ENCODE assay signal across 15 mouse cellular contexts in genomic region chr3:158558631-158559030, GRCm38 (mm10). TPM values are rescaled to one million over a fixed set of nuclear protein-coding genes. Genes with fewer than 3 reads are reported as not detected.
A peak's percentile ranks its signal among the peaks of the same experiment; 100 is the strongest.
DNase-seq lines count a peak whose midpoint lies in the region; ATAC-seq and TF ChIP-seq lines count a peak whose summit lies in the region.
"Had no signal": no experiment of that assay in that cellular context is flagged by ENCODE, and none has a peak within 500 bp of the region (broad histone marks: within the 10 kb centered on the region; RNA-seq: fewer than 3 reads in every experiment).

No protein-coding gene starts in this region.

- no peak for TF ChIP-seq CTCF in intestine, postnatal 0 days (IDR thresholded peaks at IDR 0.05; ENCODE audit: low read depth)
- no peak for TF ChIP-seq CTCF in midbrain, postnatal 0 days (IDR thresholded peaks at IDR 0.05)

- H3K27ac ChIP-seq in intestine, embryonic 14.5 days (ENCODE audit: low read depth), result no peak overlapping the region
- H3K27ac ChIP-seq in intestine, postnatal 0 days (ENCODE audit: low read depth, low read length), result no peak overlapping the region
- H3K27ac ChIP-seq in hindbrain, embryonic 14.5 days, result no peak overlapping the region
- H3K27ac ChIP-seq in midbrain, postnatal 0 days (ENCODE audit: low read depth, low read length), result no peak overlapping the region
- H3K27ac ChIP-seq: heart, adult 2 months; kidney, postnatal 0 days; liver, embryonic 13.5 days; macrophage; stomach, postnatal 0 days had no signal

- H3K4me3 ChIP-seq in intestine, embryonic 14.5 days (ENCODE audit: low read depth, low read length), result 0 out of 2 replicates have a peak overlapping the region, but pooled peaks have one; percentile 70
- H3K4me3 ChIP-seq in intestine, postnatal 0 days (ENCODE audit: low read depth, low read length), result no peak overlapping the region
- peak overlapping the region; percentile 68 for H3K4me3 ChIP-seq in hindbrain, embryonic 14.5 days (replicated peaks; ENCODE audit: low read length)
- H3K4me3 ChIP-seq in midbrain, postnatal 0 days (ENCODE audit: low read depth, low read length), result peak overlapping the region; percentile 86
- H3K4me3 ChIP-seq: heart, adult 2 months; liver, embryonic 13.5 days had no signal

- no peak for DNase-seq in intestine, embryonic 14.5 days (ENCODE audit: low spot score)
- peak; percentile 20 for DNase-seq in brain, embryonic 18.5 days (ENCODE audit: low read depth, low spot score)
- no peak for DNase-seq in hindbrain, embryonic 14.5 days (ENCODE audit: low spot score)
- no peak for DNase-seq in midbrain, postnatal 0 days (ENCODE audit: low spot score)
- DNase-seq in cerebellum, postnatal 4 days (ENCODE audit: low spot score in 2 of 2), result no peak
- no peak for DNase-seq in kidney, adult 18-20 months
- DNase-seq: heart, adult 2 months; heart, postnatal 36 days; liver, embryonic 13.5 days had no signal

- H3K4me2 ChIP-seq in intestine, embryonic 14.5 days (ENCODE audit: low read length), result peak overlapping the region; percentile 98; the same call in 1 of the 2 replicates
- no peak overlapping the region for H3K4me2 ChIP-seq in intestine, postnatal 0 days (replicated peaks; ENCODE audit: low read depth)
- peak overlapping the region; percentile 74 for H3K4me2 ChIP-seq in hindbrain, embryonic 14.5 days (replicated peaks)
- H3K4me2 ChIP-seq in midbrain, postnatal 0 days (ENCODE audit: low read depth, low read length, poor library complexity, severe bottlenecking), result peak overlapping the region; percentile 67
- H3K4me2 ChIP-seq: liver, embryonic 13.5 days had no signal

- H3K9ac ChIP-seq in intestine, embryonic 14.5 days (ENCODE audit: low read length), result no peak overlapping the region
- H3K9ac ChIP-seq in intestine, postnatal 0 days (ENCODE audit: low read depth, low read length), result no peak overlapping the region
- peak overlapping the region; percentile 77; the same call in 1 of the 2 replicates for H3K9ac ChIP-seq in hindbrain, embryonic 14.5 days
- H3K9ac ChIP-seq in midbrain, postnatal 0 days (replicated peaks; ENCODE audit: low read length, poor library complexity, severe bottlenecking), result no peak overlapping the region
- H3K9ac ChIP-seq: liver, embryonic 13.5 days had no signal

- H3K36me3 ChIP-seq in intestine, embryonic 14.5 days (ENCODE audit: control insufficient read depth, insufficient read depth, low read length), result no peaks in the 10 kb centered on the region
- H3K36me3 ChIP-seq in intestine, postnatal 0 days (ENCODE audit: control insufficient read depth, insufficient read depth), result no peaks in the 10 kb centered on the region
- no peaks in the 10 kb centered on the region for H3K36me3 ChIP-seq in hindbrain, embryonic 14.5 days (replicated peaks; ENCODE audit: control insufficient read depth, insufficient read depth)
- no peaks in the 10 kb centered on the region for H3K36me3 ChIP-seq in midbrain, postnatal 0 days (ENCODE audit: insufficient read depth, low read length)
- H3K36me3 ChIP-seq: liver, embryonic 13.5 days had no signal

- H3K9me3 ChIP-seq in intestine, embryonic 14.5 days (ENCODE audit: control insufficient read depth, low read length), result no peaks in the 10 kb centered on the region
- H3K9me3 ChIP-seq in intestine, postnatal 0 days (ENCODE audit: control insufficient read depth), result no peaks in the 10 kb centered on the region
- H3K9me3 ChIP-seq in hindbrain, embryonic 14.5 days (ENCODE audit: control insufficient read depth, low read length), result no peaks in the 10 kb centered on the region
- H3K9me3 ChIP-seq in midbrain, postnatal 0 days (ENCODE audit: low read length), result no peaks in the 10 kb centered on the region
- H3K9me3 ChIP-seq: liver, embryonic 13.5 days had no signal

- peaks cover 29% of the 10 kb centered on the region for H3K27me3 ChIP-seq in intestine, embryonic 14.5 days (replicated peaks; ENCODE audit: control insufficient read depth, insufficient read depth, low read length)
- H3K27me3 ChIP-seq in intestine, postnatal 0 days (replicated peaks; ENCODE audit: control insufficient read depth, insufficient read depth, low read length), result peaks cover 26% of the 10 kb centered on the region
- no peaks in the 10 kb centered on the region for H3K27me3 ChIP-seq in hindbrain, embryonic 14.5 days (ENCODE audit: control insufficient read depth, insufficient read depth, low read length)
- H3K27me3 ChIP-seq in midbrain, postnatal 0 days (ENCODE audit: insufficient read depth, low read length), result no peaks in the 10 kb centered on the region

- H3K4me1 ChIP-seq in intestine, embryonic 14.5 days (replicated peaks; ENCODE audit: control insufficient read depth, insufficient read depth, low read length), result peaks cover 7% of the 10 kb centered on the region; the same call in 1 of the 2 replicates
- H3K4me1 ChIP-seq in intestine, postnatal 0 days (replicated peaks; ENCODE audit: control insufficient read depth, insufficient read depth, low read length), result no peaks in the 10 kb centered on the region; the same call in 1 of the 2 replicates
- H3K4me1 ChIP-seq in hindbrain, embryonic 14.5 days (replicated peaks; ENCODE audit: control insufficient read depth, insufficient read depth, low read length), result 0 out of 2 replicates have a peak, but pooled peaks cover 19% of the 10 kb centered on the region
- no peaks in the 10 kb centered on the region for H3K4me1 ChIP-seq in midbrain, postnatal 0 days (ENCODE audit: insufficient read depth, low read length)
- H3K4me1 ChIP-seq: liver, embryonic 13.5 days had no signal

- no peak for ATAC-seq in intestine, embryonic 14.5 days (replicated peaks; ENCODE audit: low FRiP score, low TSS enrichment, low read depth)
- ATAC-seq in intestine, postnatal 0 days, result no peak
- ATAC-seq in hindbrain, embryonic 14.5 days (ENCODE audit: low FRiP score), result no peak
- ATAC-seq in midbrain, postnatal 0 days (ENCODE audit: low FRiP score), result no peak
- ATAC-seq in inflammation-experienced regulatory T-cells, adult 6 months, result no peak

RNA-seq across cellular contexts. Expression of gene Lrrc7, which starts 3.4 kb away (rescaled TPM):
- polyA plus RNA-seq in intestine, embryonic 14.5 days (2014; fragmentation: Nextera tagmentation; extraction: Ambion mirVana), result 3.0 and 3.3 TPM in 2 replicates
- 0.10 and 0.13 TPM in 2 replicates for polyA plus RNA-seq in intestine, postnatal 0 days (2015; fragmentation: Nextera tagmentation; extraction: Ambion mirVana)
- 11.8 and 15.8 TPM in 2 replicates for polyA plus RNA-seq in hindbrain, embryonic 14.5 days (2014; fragmentation: Nextera tagmentation; extraction: Ambion mirVana)
- total RNA-seq in midbrain, postnatal 0 days (2014; rRNA removed), result 29.8 and 39.5 TPM in 2 replicates
- 4.9 and 7.3 TPM in 2 replicates for polyA plus RNA-seq in midbrain, postnatal 0 days (2015; fragmentation: Nextera tagmentation; extraction: Ambion mirVana)
- under 1 TPM in 1 of 3 experiments, not detected in 2; 0.42 TPM for polyA plus RNA-seq in inflammation-experienced regulatory T-cells, adult 6 months (2017; shearing (Covaris generic))
- total RNA-seq: common myeloid progenitor, adult 5-6 weeks; heart, postnatal 36 days had no signal
- polyA plus RNA-seq: heart, adult 2 months; macrophage had no signal
